Mouse (Mus musculus): ENCODE data around the gene Tmem203.
"Not testable (repeated sequence)": the region's sequence is repeated elsewhere in the genome, so short reads cannot be mapped to it uniquely, and the experiment has no call there.

The Tmem203 gene

GRCm38 (mm10) chr2:25234551-25235220 lies 20.6 kb upstream of the Tmem203 start:
- no peak for DNase-seq

GRCm38 (mm10) chr2:25236614-25237013 lies 18.6 kb upstream of the Tmem203 start, which contains the start of gene Rnf224:
Rnf224 (minus strand) TSS chr2:25236787.
- no peak for DNase-seq

GRCm38 (mm10) chr2:25237522-25237921 lies 17.7 kb upstream of the Tmem203 start:
- no peak for DNase-seq

GRCm38 (mm10) chr2:25238106-25238505 lies 17.1 kb upstream of the Tmem203 start:
- no peak for DNase-seq

GRCm38 (mm10) chr2:25239766-25240165 lies 15.5 kb upstream of the Tmem203 start:
- no peak for DNase-seq

- no peak for DNase-seq
Observed at GRCm38 (mm10) chr2:25240310-25240709, 14.9 kb upstream of the Tmem203 start.

- DNase-seq: peak; percentile 98
Observed at GRCm38 (mm10) chr2:25240723-25241437, 14.4 kb upstream of the Tmem203 start.

- DNase-seq: no peak
Observed at GRCm38 (mm10) chr2:25241438-25241775, 13.8 kb upstream of the Tmem203 start.

- DNase-seq: no peak
Observed at GRCm38 (mm10) chr2:25242101-25242506, 13.1 kb upstream of the Tmem203 start, which contains the start of the genes Rnf208 and Cysrt1. Rnf208 (plus strand) TSS chr2:25242255. Cysrt1 (minus strand) TSS chr2:25242452.

GRCm38 (mm10) chr2:25243342-25243741 lies 11.9 kb upstream of the Tmem203 start:
- no peak for DNase-seq

- DNase-seq: no peak
Observed at GRCm38 (mm10) chr2:25244144-25244543, 11.1 kb upstream of the Tmem203 start.

- no peak for DNase-seq
Observed at GRCm38 (mm10) chr2:25246183-25247072, 8.8 kb upstream of the Tmem203 start, which contains the start of gene AL732309.1. AL732309.1 (minus strand) TSS chr2:25246863.

- no peak for DNase-seq
Observed at GRCm38 (mm10) chr2:25252331-25252730, 2.9 kb upstream of the Tmem203 start.

- DNase-seq: not testable (repeated sequence)
Observed at GRCm38 (mm10) chr2:25256443-25257109, 1.3 kb downstream of the Tmem203 start.

- DNase-seq: not testable (repeated sequence)
Observed at GRCm38 (mm10) chr2:25257250-25257649, 2.0 kb downstream of the Tmem203 start.

GRCm38 (mm10) chr2:25258887-25259286 lies 3.6 kb downstream of the Tmem203 start:
- DNase-seq: no peak

GRCm38 (mm10) chr2:25261870-25262269 lies 6.6 kb downstream of the Tmem203 start:
- DNase-seq: no peak

- peak; percentile 100 for DNase-seq
Observed at GRCm38 (mm10) chr2:25262291-25262767, 7.1 kb downstream of the Tmem203 start, which contains the start of gene Tprn. Tprn (plus strand) TSS chr2:25262618.

- no peak for DNase-seq
Observed at GRCm38 (mm10) chr2:25262795-25263622, 7.8 kb downstream of the Tmem203 start.

GRCm38 (mm10) chr2:25263623-25264285 lies 8.5 kb downstream of the Tmem203 start:
- DNase-seq: no peak

- no peak for DNase-seq
Observed at GRCm38 (mm10) chr2:25264286-25264660, 9.0 kb downstream of the Tmem203 start.
